Mouse (Mus musculus) heart, adult 2 months (tissue): Measurements from ENCODE around the gene Gramd2. TPM values are rescaled to one million over a fixed set of nuclear protein-coding genes. Genes with fewer than 3 reads are reported as not detected.

Experiments
- DNase-seq, 2 experiments: peaks; one replicate each; pipeline ENCODE4 v3.0.0; 2021
- H3K27ac ChIP-seq: fragments of 200-600 bp; 2 replicates; pipeline ENCODE4 v1.8.1; 2022
- H3K27me3 ChIP-seq: fragments of 200-500 bp; 2 replicates; pipeline ENCODE4 v1.6.1; 2012; ENCODE audit warnings: mild to moderate bottlenecking, low read length, inconsistent platforms, mixed read lengths; ENCODE audit not compliant: control insufficient read depth, insufficient read depth
- H3K36me3 ChIP-seq: fragments of 200-500 bp; 2 replicates; pipeline ENCODE4 v1.6.1; 2012; ENCODE audit warnings: low read length, inconsistent platforms; ENCODE audit not compliant: control insufficient read depth, insufficient read depth
- H3K4me1 ChIP-seq: fragments of 200-500 bp; 2 replicates; pipeline ENCODE4 v1.6.1; 2011; ENCODE audit warnings: low read length; ENCODE audit not compliant: control insufficient read depth, insufficient read depth
- H3K4me3 ChIP-seq: fragments of 200-600 bp; 2 replicates; pipeline ENCODE4 v1.8.1; 2022
- H3K79me2 ChIP-seq: fragments of 200-500 bp; replicated peaks from 2 replicates; pipeline ENCODE4 v1.6.1; 2012; ENCODE audit warnings: mild to moderate bottlenecking, inconsistent platforms, low read length, moderate library complexity, mixed read lengths; ENCODE audit not compliant: control insufficient read depth, insufficient read depth
- H3K9ac ChIP-seq: fragments of 200-500 bp; 2 replicates; pipeline ENCODE4 v1.6.1; 2012; ENCODE audit warnings: low read depth, mild to moderate bottlenecking, control low read depth, inconsistent platforms, low read length, mixed read lengths
- CTCF ChIP-seq: fragments of 200-600 bp; IDR thresholded peaks from 2 replicates; pipeline ENCODE4 v1.8.1; 2022; ENCODE audit warnings: antibody characterized with exemption, mild to moderate bottlenecking, moderate library complexity
- EP300 ChIP-seq: fragments of 200-500 bp; IDR thresholded peaks from 2 replicates; pipeline ENCODE4 v1.6.1; 2011; ENCODE audit warnings: low read depth, low read length, control low read depth; ENCODE audit not compliant: insufficient read depth
- POLR2A ChIP-seq: fragments of 200-500 bp; IDR thresholded peaks from 2 replicates; pipeline ENCODE4 v1.6.1; 2011; ENCODE audit warnings: mild to moderate bottlenecking, low read depth, low read length, control low read depth; ENCODE audit not compliant: insufficient read depth
- WGBS: fragments of 180-500 bp; shearing (Covaris S2); methylation state at CpG from one replicate; pipeline ENCODE4 v1.1.7; 2018; 5-methylcytosine and 5-hydroxymethylcytosine counted together
- intact Hi-C: fragments of 180-260 bp; cut with DNase I; formaldehyde crosslinking; loops from one replicate; pipeline ENCODE4 v1.15.1; 2025
- polyA plus RNA-seq: library from polyadenylated mRNA; depleted of rRNA; stranded (reverse); fragments of >200 nt; gene quantifications from 2 replicates; pipeline ENCODE4 v1.2.3, GENCODE M21; 2012
- total RNA-seq, 2 experiments: library from RNA; stranded (reverse); gene quantifications; 2 replicates each; pipeline ENCODE4 v1.2.3; 2021

Gene Gramd2
- total and polyA plus RNA-seq, 3 experiments, result 1.3 TPM; not detected in 2

DNA sequence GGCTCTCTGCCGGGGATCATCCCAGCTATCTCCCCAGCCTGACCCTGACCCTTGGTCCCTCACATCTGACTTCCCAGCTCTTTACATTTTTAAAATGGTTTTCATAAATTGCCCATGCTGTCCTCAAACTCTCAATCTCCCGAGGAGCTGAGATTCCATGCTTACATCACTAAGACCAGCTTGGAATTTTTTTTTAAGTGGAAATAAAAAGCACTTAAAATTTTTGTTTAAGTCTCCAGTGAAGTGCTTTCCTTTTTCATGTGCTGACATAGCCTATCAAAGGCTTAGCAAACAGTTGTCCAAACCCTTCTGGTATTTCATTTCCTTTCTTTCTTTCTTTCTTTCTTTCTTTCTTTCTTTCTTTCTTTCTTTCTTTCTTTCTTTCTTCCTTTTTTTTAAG, 4.1 kb downstream of the Gramd2 start:
- H3K36me3 ChIP-seq, result no peaks in the 10 kb centered on the region
- H3K27ac ChIP-seq, result no peak overlapping the region
- H3K9ac ChIP-seq, result no peak overlapping the region
- no peak overlapping the region for H3K4me3 ChIP-seq
- H3K27me3 ChIP-seq, result no peaks in the 10 kb centered on the region; the same call in 1 of the 2 replicates
- no peak for DNase-seq
- intact Hi-C loops, result no loop called here
- H3K79me2 ChIP-seq, result no peaks in the 10 kb centered on the region
- TF ChIP-seq CTCF (no peak), EP300 (no peak), POLR2A (no peak)
- H3K4me1 ChIP-seq, result no peaks in the 10 kb centered on the region
- WGBS, result 57% methylated on average over 2 of the region's 2 CpGs

DNA sequence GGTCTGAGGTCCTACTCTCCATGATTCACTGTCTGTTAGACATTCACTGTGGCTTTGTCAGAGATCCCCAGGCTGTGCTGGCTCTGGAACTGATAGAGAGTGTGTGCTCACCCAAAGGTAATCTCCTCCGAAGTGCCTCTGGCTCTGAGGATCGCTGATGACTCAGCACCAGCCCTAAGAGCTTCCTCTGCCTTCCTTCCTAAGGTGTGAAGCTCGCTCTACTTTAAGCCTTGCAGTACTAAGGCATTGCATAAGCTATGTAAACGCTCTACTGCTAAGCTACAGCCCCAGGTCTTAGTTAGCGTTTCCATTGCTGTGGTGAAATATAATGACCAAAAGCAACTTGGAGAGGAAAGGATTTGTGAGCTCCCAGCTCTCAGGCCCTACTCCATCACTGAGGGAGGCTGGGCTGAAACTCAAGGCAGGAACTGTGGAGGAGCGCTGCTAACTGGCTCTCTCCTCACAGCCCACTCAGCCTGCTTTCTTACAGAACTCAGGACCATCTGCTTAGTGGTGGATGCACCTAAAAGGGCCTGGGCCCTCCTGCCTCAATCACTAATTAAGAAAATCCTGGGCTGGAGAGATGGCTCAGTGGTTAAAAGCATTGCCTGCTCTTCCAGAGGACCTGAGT, 7.6 kb downstream of the Gramd2 start:
- Histone ChIP-seq H3K27me3 (no peaks in the 10 kb centered on the region), H3K36me3 (no peaks in the 10 kb centered on the region), H3K4me3 (no peak overlapping the region), H3K4me1 (peaks cover 2% of the 10 kb centered on the region), H3K27ac (no peak overlapping the region), H3K79me2 (no peaks in the 10 kb centered on the region), H3K9ac (no peak overlapping the region)
- no peak for TF ChIP-seq EP300
- WGBS, result 31% methylated on average over 6 of the region's 6 CpGs
- intact Hi-C loops, result no loop called here
- DNase-seq, result no peak

DNA sequence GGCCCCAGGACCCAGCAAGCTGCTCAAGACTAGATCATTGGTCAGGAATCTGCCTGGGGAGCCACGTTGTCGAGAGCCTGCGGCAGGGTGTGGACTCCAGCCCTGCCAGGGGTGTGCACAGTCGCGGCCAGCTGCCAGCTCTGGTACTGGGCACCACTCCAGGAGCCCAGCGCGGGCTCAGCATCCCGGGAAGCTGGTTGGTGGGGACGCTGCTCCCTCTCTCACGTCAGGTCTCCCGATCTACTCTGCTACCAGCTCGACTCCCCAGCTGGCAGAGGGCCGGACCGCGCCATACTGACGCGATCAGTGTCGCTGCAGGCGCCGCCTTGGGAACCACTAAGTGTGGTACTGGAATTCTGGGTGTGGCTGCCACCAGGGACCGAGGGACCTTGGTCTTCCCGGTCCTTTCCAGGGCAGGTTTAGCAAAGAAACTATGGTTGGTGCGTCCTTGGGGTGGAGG, 11.7 kb downstream of the Gramd2 start:
- H3K9ac ChIP-seq, result no peak overlapping the region; the same call in 1 of the 2 replicates
- no peaks in the 10 kb centered on the region for H3K27me3 ChIP-seq
- no peaks in the 10 kb centered on the region for H3K79me2 ChIP-seq
- peaks cover 4% of the 10 kb centered on the region for H3K4me1 ChIP-seq
- intact Hi-C loops, result no loop called here
- 1% methylated on average over 23 of the region's 23 CpGs for WGBS
- H3K4me3 ChIP-seq, result peak overlapping the region; percentile 27
- no peak overlapping the region for H3K27ac ChIP-seq
- peak; percentile 84 to 87 for DNase-seq
- H3K36me3 ChIP-seq, result no peaks in the 10 kb centered on the region
- no peak for TF ChIP-seq CTCF
- no peak for TF ChIP-seq POLR2A
- TF ChIP-seq EP300, result no peak

DNA sequence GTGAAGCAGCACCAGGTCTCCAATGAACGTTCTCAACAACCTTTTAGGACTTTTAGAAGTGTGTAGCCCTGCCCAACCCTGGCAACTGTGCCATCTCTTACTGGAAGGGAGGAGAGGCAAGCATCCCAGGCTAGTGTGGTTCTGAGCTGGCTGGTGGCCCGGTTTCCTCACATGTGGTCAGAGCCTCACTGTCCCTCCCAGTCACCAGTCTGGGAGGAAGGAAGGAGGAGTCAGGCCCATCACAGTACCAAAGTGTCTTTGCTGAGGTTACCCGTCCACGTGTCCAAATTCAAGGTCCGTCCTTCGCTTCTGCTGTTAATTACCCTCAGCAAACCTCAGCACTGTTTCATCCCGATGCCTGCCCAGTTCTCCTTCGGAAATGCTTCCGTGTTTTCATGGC, 12.2 kb downstream of the Gramd2 start:
- H3K27me3 ChIP-seq, result no peaks in the 10 kb centered on the region
- H3K4me1 ChIP-seq, result peaks cover 4% of the 10 kb centered on the region
- no peaks in the 10 kb centered on the region for H3K36me3 ChIP-seq
- no peaks in the 10 kb centered on the region for H3K79me2 ChIP-seq
- DNase-seq, result peak; percentile 37 to 52
- no peak overlapping the region for H3K27ac ChIP-seq
- intact Hi-C loops, result no loop called here
- TF ChIP-seq EP300 (no peak), CTCF (no peak), POLR2A (no peak)
- 40% methylated on average over 9 of the region's 9 CpGs for WGBS
- peak overlapping the region; percentile 27; the same call in 1 of the 2 replicates for H3K4me3 ChIP-seq
- H3K9ac ChIP-seq, result no peak overlapping the region; the same call in 1 of the 2 replicates

DNA sequence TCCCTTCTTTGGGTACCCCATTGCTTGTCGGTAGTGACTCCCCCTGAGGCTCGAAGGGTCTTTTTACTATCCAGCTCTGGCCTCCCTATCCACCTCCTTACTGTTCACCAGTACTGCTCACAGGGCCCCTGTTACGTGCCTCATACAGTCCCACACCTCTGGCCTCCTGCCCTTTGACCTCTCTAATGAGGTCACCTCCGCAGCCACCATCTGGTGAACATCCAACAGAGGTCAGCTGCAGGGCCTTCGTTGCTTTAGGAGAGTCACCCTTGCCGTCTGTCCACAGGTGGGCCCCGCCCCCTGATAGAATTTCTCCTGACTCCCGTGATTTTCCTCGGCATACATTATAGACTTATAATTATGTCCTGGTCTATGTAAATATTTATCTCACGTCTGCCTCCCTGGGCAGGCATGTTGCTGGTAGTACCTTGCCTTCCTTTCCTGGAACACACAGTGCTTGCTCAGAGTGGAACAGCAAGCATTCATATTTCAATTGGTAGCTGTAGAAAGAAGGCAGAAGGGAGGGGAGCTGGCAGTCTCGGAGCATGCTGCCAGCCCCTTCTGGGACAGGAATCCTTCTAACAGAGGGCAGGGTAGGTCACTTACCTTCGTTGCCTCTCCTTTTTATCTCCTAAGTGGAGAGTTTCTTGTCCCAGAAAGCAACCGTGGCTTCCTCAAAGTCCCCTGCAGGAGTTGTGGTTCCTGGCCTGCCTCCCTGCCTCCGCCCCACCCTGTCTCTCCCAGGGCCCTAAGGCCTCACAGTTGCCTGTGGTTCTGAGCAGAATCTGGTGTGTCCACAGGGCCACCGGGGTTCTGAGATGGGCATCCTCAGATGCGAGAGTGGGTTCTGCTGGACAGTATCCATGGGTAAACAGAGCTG, 14.9 kb downstream of the Gramd2 start:
- DNase-seq, result no peak
- Histone ChIP-seq H3K27me3 (no peaks in the 10 kb centered on the region), H3K27ac (no peak overlapping the region), H3K79me2 (no peaks in the 10 kb centered on the region), H3K4me1 (peaks cover 4% of the 10 kb centered on the region), H3K9ac (no peak overlapping the region), H3K36me3 (no peaks in the 10 kb centered on the region), H3K4me3 (no peak overlapping the region)
- 54% methylated on average over 16 of the region's 16 CpGs for WGBS
- TF ChIP-seq EP300 (no peak), CTCF (no peak), POLR2A (no peak)
- intact Hi-C loops, result no loop called here

DNA sequence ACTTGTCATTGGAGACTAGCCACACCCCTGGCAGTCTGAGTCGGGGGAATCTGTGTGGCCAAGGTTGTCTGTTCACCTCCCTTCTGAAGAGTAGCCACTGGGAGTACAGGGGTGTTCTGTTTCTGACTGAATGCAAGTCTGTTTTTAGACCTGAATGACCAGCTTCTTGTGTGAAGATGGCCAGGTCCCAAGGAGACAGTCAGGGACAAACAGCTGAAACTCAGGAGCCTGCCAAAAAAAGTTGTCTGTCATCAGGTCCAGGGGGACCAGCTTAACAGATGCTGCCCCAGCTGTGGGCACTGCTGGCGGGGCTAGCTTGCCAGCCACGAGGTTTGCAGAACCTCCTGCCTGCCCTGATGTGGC, 15.5 kb downstream of the Gramd2 start:
- WGBS, result 22% methylated on average over 3 of the region's 3 CpGs
- DNase-seq, result peak in 1 of 2 experiments; percentile 22
- Histone ChIP-seq H3K27ac (no peak overlapping the region), H3K79me2 (no peaks in the 10 kb centered on the region), H3K27me3 (no peaks in the 10 kb centered on the region), H3K36me3 (no peaks in the 10 kb centered on the region), H3K9ac (no peak overlapping the region), H3K4me1 (peaks cover 4% of the 10 kb centered on the region), H3K4me3 (no peak overlapping the region)
- no peak for TF ChIP-seq CTCF
- no peak for TF ChIP-seq EP300
- TF ChIP-seq POLR2A, result no peak
- intact Hi-C loops, result no loop called here
